Mouse (Mus musculus) MEL (cell line): ENCODE results near the gene AC170998.1.

Experiments used
- CTCF ChIP-seq, 3 experiments: IDR thresholded peaks in 2 of 3; conservative IDR thresholded peaks in 1 of 3; 2 replicates each; pipeline ENCODE4 v1.5.1; 2011 to 2012; ENCODE audit warnings: low read length in 3 of 3, low read depth in 2 of 3, mild to moderate bottlenecking in 2 of 3, improper control_type of control experiment in 1 of 3, inconsistent platforms in 1 of 3, mixed read lengths in 1 of 3, moderate library complexity in 1 of 3; ENCODE audit not compliant: control insufficient read depth in 1 of 3, insufficient read depth in 1 of 3, poor library complexity in 1 of 3, severe bottlenecking in 1 of 3
- SMC3 ChIP-seq: IDR thresholded peaks from 2 replicates; pipeline ENCODE4 v1.6.1; 2011; ENCODE audit warnings: low read depth, low read length, improper control_type of control experiment
- TAL1 ChIP-seq: IDR thresholded peaks from 2 replicates; pipeline ENCODE4 v1.6.1; 2012; ENCODE audit warnings: mild to moderate bottlenecking, inconsistent platforms, low read length, moderate library complexity, mixed read lengths
- UBTF ChIP-seq: IDR thresholded peaks from 2 replicates; pipeline ENCODE4 v1.6.1; 2012; ENCODE audit warnings: low read depth, mild to moderate bottlenecking, inconsistent platforms, low read length, improper control_type of control experiment, moderate library complexity, borderline replicate concordance; ENCODE audit not compliant: insufficient read depth

- no peak for TF ChIP-seq SMC3
- no peak for TF ChIP-seq CTCF (IDR thresholded peaks at IDR 0.05 in 2 of 3, conservative IDR thresholded peaks at IDR 0.05 in 1 of 3; ENCODE audit: control insufficient read depth in 1 of 3, insufficient read depth in 1 of 3, low read depth in 2 of 3, low read length in 3 of 3, poor library complexity in 1 of 3, severe bottlenecking in 1 of 3)
- no peak for TF ChIP-seq UBTF
- TF ChIP-seq TAL1, result no peak
These were observed 17.4 kb downstream of the AC170998.1 start for GRCm38 (mm10) chr17:28743145-28743866.
